Mouse (Mus musculus) spleen, adult 2 months (tissue): ENCODE data around the gene Atoh8. TPM values are rescaled to one million over a fixed set of nuclear protein-coding genes. Genes with fewer than 3 reads are reported as not detected.

Experiments
- DNase-seq, 2 experiments: peaks; one replicate each; pipeline versions ENCODE4 v3.0.0 to v3.0.0-alpha.2; 2012 to 2021; ENCODE audit warnings: low spot score in 2 of 2, low read depth in 1 of 2
- H3K27ac ChIP-seq: fragments of 200-500 bp; 2 replicates; pipeline ENCODE4 v1.5.1; 2012; ENCODE audit warnings: low read length, inconsistent platforms; ENCODE audit not compliant: insufficient read depth
- H3K27me3 ChIP-seq: fragments of 200-500 bp; 2 replicates; pipeline ENCODE4 v1.6.1; 2012; ENCODE audit warnings: mild to moderate bottlenecking, moderate library complexity, low read length, inconsistent platforms; ENCODE audit not compliant: control insufficient read depth, insufficient read depth
- H3K36me3 ChIP-seq: fragments of 200-500 bp; 2 replicates; pipeline ENCODE4 v1.6.1; 2012; ENCODE audit warnings: mild to moderate bottlenecking, low read length, inconsistent platforms; ENCODE audit not compliant: control insufficient read depth, insufficient read depth
- H3K4me1 ChIP-seq: fragments of 200-500 bp; 2 replicates; pipeline ENCODE4 v1.6.1; 2011; ENCODE audit warnings: inconsistent platforms; ENCODE audit not compliant: control insufficient read depth, insufficient read depth, insufficient read length
- H3K4me3 ChIP-seq: fragments of 200-500 bp; 2 replicates; pipeline ENCODE4 v1.5.1; 2011; ENCODE audit warnings: mild to moderate bottlenecking, inconsistent platforms; ENCODE audit not compliant: insufficient read depth, insufficient read length; ENCODE audit errors: extremely low read depth
- CTCF ChIP-seq: fragments of 200-500 bp; IDR thresholded peaks from 2 replicates; pipeline ENCODE4 v1.5.1; 2011; ENCODE audit warnings: mild to moderate bottlenecking, inconsistent platforms; ENCODE audit not compliant: insufficient read depth, insufficient read length, insufficient replicate concordance; ENCODE audit errors: extremely low read depth
- POLR2A ChIP-seq: fragments of 200-500 bp; IDR thresholded peaks from 2 replicates; pipeline ENCODE4 v1.6.1; 2011; ENCODE audit warnings: low read depth, low read length, inconsistent platforms
- WGBS: fragments of 180-500 bp; shearing (Covaris S2); methylation state at CpG from one replicate; pipeline ENCODE4 v1.1.7; 2018; 5-methylcytosine and 5-hydroxymethylcytosine counted together
- polyA plus RNA-seq: library from polyadenylated mRNA; depleted of rRNA; stranded (reverse); fragments of >200 nt; gene quantifications from 2 replicates; pipeline ENCODE4 v1.2.3, GENCODE M21; 2012

Atoh8 gene
- polyA plus RNA-seq, 1 experiment, result 9.3 TPM

GRCm38 (mm10) chr6:72222876-72223275 is 12.5 kb downstream of the Atoh8 start:
- Histone ChIP-seq H3K27me3 (peaks cover 4% of the 10 kb centered on the region; the same call in 1 of the 2 replicates), H3K36me3 (no peaks in the 10 kb centered on the region)
- 89% methylated on average over 6 of the region's 6 CpGs for WGBS

GRCm38 (mm10) chr6:72222271-72222724 is 13.1 kb downstream of the Atoh8 start:
- 30% methylated on average over 11 of the region's 11 CpGs for WGBS
- Histone ChIP-seq H3K4me3 (no peak overlapping the region), H3K36me3 (no peaks in the 10 kb centered on the region), H3K27me3 (peaks cover 7% of the 10 kb centered on the region; the same call in 1 of the 2 replicates), H3K4me1 (no peaks in the 10 kb centered on the region), H3K27ac (no peak overlapping the region)
- DNase-seq, result no peak
- no peak for TF ChIP-seq POLR2A
- TF ChIP-seq CTCF, result no peak

More at GRCm38 (mm10) chr6:72222876-72223275, 12.5 kb downstream of the Atoh8 start:
- H3K4me3 ChIP-seq, result no peak overlapping the region
- no peak overlapping the region for H3K27ac ChIP-seq
- no peaks in the 10 kb centered on the region; the same call in 1 of the 2 replicates for H3K4me1 ChIP-seq
- DNase-seq, result no peak
- TF ChIP-seq POLR2A, result no peak
- no peak for TF ChIP-seq CTCF

GRCm38 (mm10) chr6:72221271-72221670 is 14.1 kb downstream of the Atoh8 start:
- Histone ChIP-seq H3K36me3 (no peaks in the 10 kb centered on the region), H3K27ac (no peak overlapping the region), H3K4me3 (no peak overlapping the region), H3K4me1 (peaks cover 3% of the 10 kb centered on the region; the same call in 1 of the 2 replicates), H3K27me3 (peaks cover 13% of the 10 kb centered on the region)
- no peak for TF ChIP-seq POLR2A
- TF ChIP-seq CTCF, result no peak
- no peak for DNase-seq
- WGBS, result 56% methylated on average over 6 of the region's 6 CpGs

- TF ChIP-seq POLR2A, result no peak
- TF ChIP-seq CTCF, result no peak
- H3K27me3 ChIP-seq, result peaks cover 13% of the 10 kb centered on the region
- H3K27ac ChIP-seq, result no peak overlapping the region
- 43% methylated on average over 5 of the region's 5 CpGs for WGBS
- no peak overlapping the region for H3K4me3 ChIP-seq
- H3K4me1 ChIP-seq, result peaks cover 3% of the 10 kb centered on the region; the same call in 1 of the 2 replicates
- no peak for DNase-seq
- H3K36me3 ChIP-seq, result no peaks in the 10 kb centered on the region
These were observed 15.8 kb downstream of the Atoh8 start for GRCm38 (mm10) chr6:72219549-72219948.

GRCm38 (mm10) chr6:72218281-72218680 is 17.1 kb downstream of the Atoh8 start:
- TF ChIP-seq POLR2A (no peak), CTCF (no peak)
- DNase-seq, result no peak
- H3K36me3 ChIP-seq, result no peaks in the 10 kb centered on the region
- H3K4me3 ChIP-seq, result no peak overlapping the region
- peaks cover 13% of the 10 kb centered on the region for H3K27me3 ChIP-seq
- H3K4me1 ChIP-seq, result peaks cover 3% of the 10 kb centered on the region; the same call in 1 of the 2 replicates
- no peak overlapping the region for H3K27ac ChIP-seq
- 86% methylated on average over 4 of the region's 4 CpGs for WGBS

DNA sequence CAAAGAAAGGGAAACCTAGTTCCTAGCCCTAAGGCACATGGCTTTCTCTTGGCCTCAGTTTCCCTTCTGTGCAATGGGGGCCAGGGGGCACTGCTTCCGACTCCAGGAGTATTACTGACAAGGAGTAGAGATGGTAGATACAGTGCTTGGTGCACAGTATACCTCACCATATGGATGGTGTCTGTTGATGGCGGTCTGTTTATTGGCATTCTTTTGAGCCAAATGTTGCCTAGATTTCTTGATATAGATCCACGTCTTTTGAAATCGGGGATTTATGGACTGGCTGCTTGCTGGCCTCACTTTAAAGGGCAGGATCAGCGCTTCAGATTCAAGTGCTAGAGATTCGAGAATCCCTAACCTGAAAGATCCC is 18.0 kb downstream of the Atoh8 start:
- H3K27ac ChIP-seq, result no peak overlapping the region
- WGBS, result 84% methylated on average over 6 of the region's 6 CpGs
- peaks cover 3% of the 10 kb centered on the region; the same call in 1 of the 2 replicates for H3K4me1 ChIP-seq
- no peak for DNase-seq
- H3K27me3 ChIP-seq, result peaks cover 13% of the 10 kb centered on the region
- H3K36me3 ChIP-seq, result no peaks in the 10 kb centered on the region
- H3K4me3 ChIP-seq, result no peak overlapping the region
- no peak for TF ChIP-seq POLR2A

DNA sequence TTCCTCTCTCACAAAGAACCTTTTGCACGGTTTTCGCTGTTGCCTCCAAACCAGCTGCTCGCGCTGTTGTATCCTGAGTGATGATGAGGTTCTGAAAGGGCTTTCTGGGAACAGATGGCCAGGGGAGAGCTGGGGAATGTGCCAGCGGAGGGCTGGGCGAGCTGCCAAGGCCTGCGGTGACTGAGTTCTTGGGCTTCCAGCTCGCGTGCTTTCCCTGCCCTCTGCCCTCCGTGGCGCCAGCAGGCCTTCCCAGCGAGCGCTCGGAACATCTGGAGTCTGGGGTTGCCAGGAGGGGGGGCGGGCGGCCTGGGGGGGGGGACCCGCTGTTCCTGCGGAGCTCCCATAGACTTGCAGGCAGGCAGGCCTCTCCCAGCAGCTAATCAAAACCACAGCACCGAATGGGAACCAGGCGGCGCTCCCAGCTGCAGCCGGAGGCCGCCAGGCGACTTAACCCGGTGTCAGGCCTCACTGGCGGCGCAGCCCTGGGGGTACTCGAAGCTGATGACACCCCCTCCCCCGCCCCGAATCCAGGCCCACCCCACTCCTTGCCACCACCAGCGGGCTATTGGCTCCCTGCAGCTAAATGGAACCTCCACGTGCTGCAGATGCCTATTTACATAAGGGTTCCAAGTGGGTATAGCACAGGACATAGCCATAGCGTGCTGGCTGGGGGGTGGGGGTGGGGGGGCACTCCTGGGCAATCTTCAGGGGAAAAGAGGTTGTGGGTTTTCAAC is 18.5 kb downstream of the Atoh8 start:
- H3K27ac ChIP-seq, result no peak overlapping the region
- DNase-seq, result peak in 1 of 2 experiments; percentile 36
- no peaks in the 10 kb centered on the region for H3K36me3 ChIP-seq
- peaks cover 9% of the 10 kb centered on the region for H3K27me3 ChIP-seq
- H3K4me1 ChIP-seq, result peaks cover 3% of the 10 kb centered on the region; the same call in 1 of the 2 replicates
- H3K4me3 ChIP-seq, result peak overlapping the region; percentile 34; the same call in 1 of the 2 replicates
- 2% methylated on average over 30 of the region's 33 CpGs for WGBS
- TF ChIP-seq CTCF (no peak), POLR2A (no peak)
